Mouse (Mus musculus) liver, embryonic 14.5 days (tissue): ENCODE measurements around the gene Rnf4. TPM values are rescaled to one million over a fixed set of nuclear protein-coding genes. Genes with fewer than 3 reads are reported as not detected.

ENCODE experiments used
- ATAC-seq: fragments of 200-750 bp; cut with Nextera tagmentation; 2 replicates; pipeline ENCODE4 v1.8.0; 2017; ENCODE audit warnings: moderate number of reproducible peaks, mild to moderate bottlenecking, moderate library complexity; ENCODE audit not compliant: insufficient read depth
- DNase-seq, 3 experiments: peaks; one replicate each; pipeline ENCODE4 v3.0.0-alpha.2; 2012 to 2013; ENCODE audit warnings: low read depth in 3 of 3, low spot score in 3 of 3
- H3K27ac ChIP-seq: fragments of 300-500 bp; sonication (generic); 2 replicates; pipeline ENCODE4 v1.5.1; 2014; ENCODE audit warnings: moderate library complexity, mild to moderate bottlenecking, control low read depth, inconsistent platforms
- H3K27me3 ChIP-seq: fragments of 300-500 bp; sonication (generic); 2 replicates; pipeline ENCODE4 v1.6.1; 2014; ENCODE audit warnings: mild to moderate bottlenecking, low read length, moderate library complexity; ENCODE audit not compliant: control insufficient read depth, insufficient read depth
- H3K36me3 ChIP-seq: fragments of 300-500 bp; sonication (generic); replicated peaks from 2 replicates; pipeline ENCODE4 v1.6.1; 2014; ENCODE audit warnings: low read depth; ENCODE audit not compliant: control insufficient read depth, insufficient read depth
- H3K4me1 ChIP-seq, 2 experiments: fragments of 200-500 bp in 1 of 2; fragments of 300-500 bp in 1 of 2; sonication (generic) in 1 of 2; replicated peaks; 2 replicates each; pipeline ENCODE4 v1.6.1; 2012 to 2014; ENCODE audit warnings: antibody characterized with exemption in 1 of 2, inconsistent platforms in 1 of 2, low read length in 1 of 2; ENCODE audit not compliant: control insufficient read depth in 2 of 2, insufficient read depth in 2 of 2
- H3K4me2 ChIP-seq: fragments of 300-500 bp; sonication (generic); 2 replicates; pipeline ENCODE4 v1.6.1; 2014; ENCODE audit warnings: low read depth, mild to moderate bottlenecking, control low read depth, moderate library complexity
- H3K4me3 ChIP-seq, 2 experiments: fragments of 200-500 bp in 1 of 2; fragments of 300-500 bp in 1 of 2; sonication (generic) in 1 of 2; 2 replicates each; pipeline ENCODE4 v1.5.1; 2012 to 2014; ENCODE audit warnings: low read depth in 2 of 2, low read length in 2 of 2, mild to moderate bottlenecking in 2 of 2, control low read depth in 1 of 2, inconsistent platforms in 1 of 2, moderate library complexity in 1 of 2; ENCODE audit not compliant: insufficient read depth in 1 of 2
- H3K9ac ChIP-seq: fragments of 300-500 bp; sonication (generic); replicated peaks from 2 replicates; pipeline ENCODE4 v1.6.1; 2014; ENCODE audit warnings: mild to moderate bottlenecking, control low read depth, moderate library complexity
- H3K9me3 ChIP-seq: fragments of 300-500 bp; sonication (generic); 2 replicates; pipeline ENCODE4 v1.6.1; 2016; ENCODE audit warnings: low read length, mixed read lengths; ENCODE audit not compliant: control insufficient read depth
- CTCF ChIP-seq: IDR thresholded peaks from 2 replicates; pipeline ENCODE4 v1.5.1; 2016; ENCODE audit warnings: antibody characterized with exemption, low read depth, control low read depth
- EP300 ChIP-seq: IDR thresholded peaks from 2 replicates; pipeline ENCODE4 v1.6.1; 2016; ENCODE audit warnings: antibody characterized with exemption, low read depth
- WGBS: fragments of 180-500 bp; shearing (Covaris S2); extraction: QIAGEN DNeasy Blood & Tissue Kit; methylation state at CpG from one replicate; pipeline ENCODE4 v1.1.7; 2014; ENCODE audit not compliant: insufficient replicate concordance; 5-methylcytosine and 5-hydroxymethylcytosine counted together
- polyA plus RNA-seq, 2 experiments: library from polyadenylated mRNA; depleted of rRNA in 1 of 2; stranded (reverse) in 1 of 2; unstranded in 1 of 2; fragments of >200 nt; fragmentation: Nextera tagmentation in 1 of 2; extraction: Ambion mirVana in 1 of 2; gene quantifications; 2 replicates each; pipeline versions ENCODE4 v1.2.1 to v1.2.3; 2012 to 2014

The Rnf4 gene
- polyA plus RNA-seq, 2 experiments, result 50.9 to 71.0 TPM

DNA sequence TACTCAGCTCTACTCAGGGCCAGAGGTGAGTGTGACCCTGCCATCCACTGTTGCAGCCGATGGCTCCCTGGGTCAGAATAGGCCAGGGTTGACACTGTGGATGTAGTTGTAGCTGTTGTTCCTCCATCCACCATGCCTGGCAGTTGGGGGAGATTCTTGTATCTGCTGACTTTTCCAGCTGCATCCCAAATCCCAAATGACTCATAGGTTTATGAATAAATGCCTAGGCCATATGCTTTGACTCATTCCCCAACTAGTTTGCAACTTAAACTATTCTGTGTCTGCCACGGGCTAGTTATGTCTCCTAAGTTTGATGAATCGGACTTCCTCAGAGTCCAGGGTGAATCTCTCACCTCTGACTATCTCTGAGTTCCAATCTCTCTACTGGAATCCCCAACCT, 24.2 kb downstream of the Rnf4 start:
- Histone ChIP-seq H3K9ac (no peak overlapping the region), H3K36me3 (peaks cover 12% of the 10 kb centered on the region), H3K4me3 (no peak overlapping the region), H3K4me1 (no peaks in the 10 kb centered on the region), H3K9me3 (no peaks in the 10 kb centered on the region), H3K27ac (no peak overlapping the region), H3K27me3 (no peaks in the 10 kb centered on the region), H3K4me2 (no peak overlapping the region)
- no peak for TF ChIP-seq CTCF
- TF ChIP-seq EP300, result no peak
- no peak for DNase-seq
- WGBS, result 81% methylated on average over 3 of the region's 3 CpGs
- no peak for ATAC-seq

DNA sequence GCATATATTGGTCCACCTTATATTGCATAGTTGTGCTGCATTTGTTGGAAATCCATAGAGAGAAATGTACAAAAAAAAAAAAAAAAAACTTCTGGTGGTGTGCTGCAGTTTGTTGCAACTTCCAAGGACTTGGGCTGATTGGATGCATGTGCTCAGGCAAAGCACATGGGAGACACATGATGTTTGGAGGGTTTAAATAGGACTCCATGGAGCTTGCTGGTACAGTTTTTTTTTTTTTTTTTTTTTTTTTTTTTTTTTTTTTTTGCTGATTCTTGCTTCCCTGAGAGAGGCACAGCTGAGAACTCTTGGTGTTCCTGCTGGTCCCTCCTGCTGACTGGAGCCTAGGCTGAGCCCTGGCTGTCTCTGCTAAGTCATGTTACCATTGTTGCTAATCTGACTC, 27.0 kb downstream of the Rnf4 start:
- no peaks in the 10 kb centered on the region for H3K4me1 ChIP-seq
- H3K27ac ChIP-seq, result no peak overlapping the region
- ATAC-seq (no peak), DNase-seq (no peak)
- H3K27me3 ChIP-seq, result no peaks in the 10 kb centered on the region
- H3K9ac ChIP-seq, result no peak overlapping the region
- H3K4me2 ChIP-seq, result no peak overlapping the region
- TF ChIP-seq EP300 (no peak), CTCF (no peak)
- no peaks in the 10 kb centered on the region for H3K9me3 ChIP-seq
- H3K4me3 ChIP-seq, result no peak overlapping the region
- H3K36me3 ChIP-seq, result peaks cover 3% of the 10 kb centered on the region

DNA sequence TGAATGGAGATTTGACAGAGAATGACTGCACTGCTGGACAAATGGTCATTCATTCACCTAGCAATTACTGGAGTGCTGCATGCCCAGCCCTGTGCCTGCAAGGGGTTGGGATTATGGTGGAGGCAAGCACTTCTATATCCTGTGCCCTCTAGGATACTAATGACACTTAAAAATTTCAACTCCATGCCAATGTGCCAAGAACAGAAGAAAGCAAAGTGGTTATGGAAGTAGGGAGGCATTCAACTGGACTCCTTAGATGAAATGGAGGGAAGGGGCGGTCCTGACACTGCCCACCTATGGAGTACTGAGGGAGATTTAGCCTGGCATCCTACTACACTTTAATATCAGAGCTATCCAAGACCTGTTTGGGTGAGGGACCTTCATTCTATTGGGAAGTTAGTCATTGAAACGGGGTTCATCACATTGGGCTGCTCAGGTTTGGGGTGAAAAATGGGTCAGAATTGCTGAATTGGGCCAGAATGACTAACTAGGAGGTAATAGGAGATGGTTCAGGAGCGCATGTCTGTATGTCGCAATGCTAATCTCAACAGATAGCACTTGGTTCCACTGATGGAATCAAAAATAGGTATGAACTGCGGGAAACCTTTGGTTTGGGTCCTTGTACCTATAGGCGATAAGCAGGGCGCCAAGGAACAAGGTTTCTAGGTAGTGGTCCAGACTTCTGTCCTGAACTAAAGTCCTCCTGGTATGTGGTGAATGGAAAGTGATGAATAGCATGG, 32.6 kb downstream of the Rnf4 start:
- Histone ChIP-seq H3K9me3 (no peaks in the 10 kb centered on the region), H3K4me3 (peak overlapping the region; percentile 71 to 78), H3K27me3 (no peaks in the 10 kb centered on the region), H3K36me3 (no peaks in the 10 kb centered on the region), H3K9ac (peak overlapping the region; percentile 76), H3K27ac (peak overlapping the region; percentile 39), H3K4me2 (peak overlapping the region; percentile 95), H3K4me1 (peaks cover 5 to 18% of the 10 kb centered on the region in 2 experiments)
- peak in 1 of 3 experiments; percentile 4 for DNase-seq
- WGBS, result 61% methylated on average over 7 of the region's 7 CpGs
- no peak for ATAC-seq
- TF ChIP-seq EP300, result no peak

DNA sequence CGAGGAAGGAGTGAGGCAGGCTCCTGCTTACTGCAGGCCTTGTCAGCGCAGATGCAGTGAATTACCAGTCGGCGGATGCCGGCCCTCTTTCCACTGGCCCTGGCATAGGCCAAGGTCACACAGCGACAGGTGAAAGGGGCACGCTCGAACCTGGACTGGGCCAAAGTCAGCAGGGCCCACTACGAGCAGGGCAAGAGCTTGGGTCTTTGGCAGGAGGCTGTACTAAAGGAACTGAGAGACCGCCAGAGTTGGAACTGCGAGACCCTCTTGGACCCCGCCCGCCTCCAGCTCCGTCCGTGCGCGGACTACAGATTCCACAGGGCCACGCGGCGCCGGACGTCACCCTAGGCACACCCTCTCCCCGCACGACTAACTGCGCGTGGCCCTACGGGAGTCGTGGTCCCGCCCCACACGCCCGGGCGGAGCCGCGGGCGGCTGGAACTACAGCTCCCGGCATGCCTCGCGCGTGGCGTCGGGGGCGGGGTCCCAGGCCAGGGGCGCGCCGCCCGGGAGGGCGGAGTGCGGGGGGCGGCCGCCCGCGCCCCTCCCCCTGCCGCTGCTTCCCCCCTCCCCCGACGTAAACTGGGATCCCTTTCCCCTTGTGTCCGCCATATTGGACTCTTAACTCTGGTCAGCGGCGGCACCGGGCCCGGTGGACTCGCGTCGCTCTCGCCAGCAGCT, 33.4 kb downstream of the Rnf4 start, which contains the start of gene Fam193a:
Fam193a (plus strand) TSS at position 593 of the 681 bp plus-strand sequence.
- ATAC-seq (peak; percentile 97), DNase-seq (peak; percentile 84 to 85 (median 84))
- Histone ChIP-seq H3K27me3 (no peaks in the 10 kb centered on the region), H3K9ac (peak within 1 kb of the TSS; percentile 96), H3K27ac (peak within 1 kb of the TSS; percentile 39), H3K4me2 (peak within 1 kb of the TSS; percentile 95), H3K4me1 (peaks cover 5 to 18% of the 10 kb centered on the region in 2 experiments), H3K4me3 (peak within 1 kb of the TSS; percentile 71 to 78), H3K36me3 (no peaks in the 10 kb centered on the region), H3K9me3 (no peaks in the 10 kb centered on the region)
- no peak for TF ChIP-seq EP300
- TF ChIP-seq CTCF, result 0 out of 2 replicates have a peak, but pooled peaks have one; percentile 5
- WGBS, result under 1% methylated on average over 51 of the region's 64 CpGs
